Mouse (Mus musculus): ENCODE results near the gene Srsf2. TPM values are rescaled to one million over a fixed set of nuclear protein-coding genes. Genes with fewer than 3 reads are reported as not detected.

The Srsf2 gene
- total RNA-seq, 1 experiment = 361 TPM

DNA sequence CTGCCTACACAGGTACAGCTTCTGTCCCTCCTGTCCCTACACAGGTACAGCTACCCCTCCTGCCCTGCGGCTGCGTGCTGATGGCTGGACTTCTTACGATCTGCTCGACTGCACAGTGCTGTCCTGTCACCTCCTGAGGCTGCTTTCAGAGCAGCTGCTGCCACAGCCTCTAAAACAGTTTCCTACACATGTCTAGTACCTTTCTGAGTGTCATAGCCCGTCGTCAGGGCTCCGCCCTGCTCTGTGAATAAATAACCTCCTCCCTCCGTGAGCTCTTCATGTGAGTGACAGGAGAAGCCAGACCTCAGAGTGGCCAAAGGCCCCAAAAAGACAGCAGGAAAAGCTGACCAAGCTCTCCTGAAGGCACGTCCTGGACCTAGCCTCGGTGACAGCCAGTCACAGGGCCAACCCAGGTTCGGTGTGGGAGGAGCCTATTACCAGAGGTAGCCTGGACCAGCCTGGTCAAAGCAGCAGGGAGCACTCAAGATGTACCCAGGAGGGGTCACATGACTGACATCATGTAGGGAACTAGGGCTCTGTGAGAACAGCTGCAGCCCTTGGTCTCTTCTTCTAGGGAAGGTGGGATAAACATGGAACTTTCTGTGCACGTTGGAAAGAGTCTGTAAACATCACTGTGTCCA is 13.2 kb upstream of the Srsf2 start:
- H3K9ac ChIP-seq (ENCODE audit: insufficient read depth, low read depth, low read length, poor library complexity, severe bottlenecking) = no peak overlapping the region
- no peak overlapping the region for H3K4me3 ChIP-seq (ENCODE audit: insufficient read depth in 1 of 2, low read depth in 1 of 2, low read length in 2 of 2, poor library complexity in 1 of 2, severe bottlenecking in 1 of 2)
- H3K27ac ChIP-seq (ENCODE audit: insufficient read depth, low read depth, low read length, poor library complexity, severe bottlenecking) = no peak overlapping the region
- no peaks in the 10 kb centered on the region for H3K9me3 ChIP-seq (ENCODE audit: control insufficient read depth, insufficient read depth, low read depth, low read length)
- TF ChIP-seq ZNF384 (IDR thresholded peaks at IDR 0.05; ENCODE audit: low read depth, low read length) (no peak), MAFK (IDR thresholded peaks at IDR 0.05; ENCODE audit: insufficient read depth, low read depth, low read length) (no peak), CHD2 (IDR thresholded peaks at IDR 0.05; ENCODE audit: low read depth, low read length) (no peak), HCFC1 (IDR thresholded peaks at IDR 0.05; ENCODE audit: borderline replicate concordance, insufficient read depth, low read length) (no peak), ZC3H11A (IDR thresholded peaks at IDR 0.05; ENCODE audit: borderline replicate concordance, low read depth, low read length) (no peak)
- no peak for DNase-seq (ENCODE audit: low read depth, low spot score)
- in situ Hi-C loops (cut with MboI; ENCODE audit: low sequenced_read_pairs in 2 of 2, unreplicated experiment in 2 of 2) = no loop called here
- H3K36me3 ChIP-seq (ENCODE audit: control insufficient read depth, insufficient read depth, low read length, poor library complexity, severe bottlenecking) = peaks cover 11% of the 10 kb centered on the region; the same call in 1 of the 2 replicates
- H3K4me1 ChIP-seq (ENCODE audit: control insufficient read depth in 2 of 2, insufficient read depth in 2 of 2, low read length in 2 of 2, poor library complexity in 1 of 2) = peaks cover 0 to 13% of the 10 kb centered on the region in 2 experiments; a peak in 3 of 4 replicates

DNA sequence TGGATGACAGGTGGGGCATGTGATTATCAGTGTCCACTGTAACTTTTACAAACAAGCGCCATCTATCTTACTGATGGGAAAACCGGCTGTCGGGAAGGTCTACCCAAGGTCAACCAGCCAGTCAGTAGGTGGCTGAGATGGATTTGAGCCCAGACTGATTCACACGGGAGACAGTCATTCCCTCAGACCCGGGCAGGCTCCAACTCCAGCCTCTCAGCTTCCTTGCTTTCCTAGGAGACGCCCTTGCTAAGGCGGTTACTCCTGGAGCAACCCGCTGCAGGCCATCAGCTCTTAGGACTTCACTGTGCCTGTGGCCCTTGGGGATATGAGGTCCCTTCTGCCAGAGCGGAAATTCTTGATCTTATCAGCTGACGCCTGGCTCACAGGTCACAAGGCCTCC is 11.6 kb upstream of the Srsf2 start:
- H3K36me3 ChIP-seq (ENCODE audit: control insufficient read depth, insufficient read depth, low read length, poor library complexity, severe bottlenecking) = peaks cover 15% of the 10 kb centered on the region; the same call in 1 of the 2 replicates
- peaks cover 0 to 13% of the 10 kb centered on the region in 2 experiments; a peak in 3 of 4 replicates for H3K4me1 ChIP-seq (ENCODE audit: control insufficient read depth in 2 of 2, insufficient read depth in 2 of 2, low read length in 2 of 2, poor library complexity in 1 of 2)
- DNase-seq (ENCODE audit: low read depth, low spot score) = no peak
- H3K4me3 ChIP-seq (ENCODE audit: insufficient read depth in 1 of 2, low read depth in 1 of 2, low read length in 2 of 2, poor library complexity in 1 of 2, severe bottlenecking in 1 of 2) = no peak overlapping the region
- in situ Hi-C loops (cut with MboI; ENCODE audit: low sequenced_read_pairs in 2 of 2, unreplicated experiment in 2 of 2) = no loop called here
- no peaks in the 10 kb centered on the region for H3K9me3 ChIP-seq (ENCODE audit: control insufficient read depth, insufficient read depth, low read depth, low read length)
- H3K27ac ChIP-seq (ENCODE audit: insufficient read depth, low read depth, low read length, poor library complexity, severe bottlenecking) = no peak overlapping the region
- no peak overlapping the region for H3K9ac ChIP-seq (ENCODE audit: insufficient read depth, low read depth, low read length, poor library complexity, severe bottlenecking)
- TF ChIP-seq ZNF384 (IDR thresholded peaks at IDR 0.05; ENCODE audit: low read depth, low read length) (no peak), HCFC1 (IDR thresholded peaks at IDR 0.05; ENCODE audit: borderline replicate concordance, insufficient read depth, low read length) (no peak), ZC3H11A (IDR thresholded peaks at IDR 0.05; ENCODE audit: borderline replicate concordance, low read depth, low read length) (no peak), MAFK (IDR thresholded peaks at IDR 0.05; ENCODE audit: insufficient read depth, low read depth, low read length) (no peak), CHD2 (IDR thresholded peaks at IDR 0.05; ENCODE audit: low read depth, low read length) (no peak)

DNA sequence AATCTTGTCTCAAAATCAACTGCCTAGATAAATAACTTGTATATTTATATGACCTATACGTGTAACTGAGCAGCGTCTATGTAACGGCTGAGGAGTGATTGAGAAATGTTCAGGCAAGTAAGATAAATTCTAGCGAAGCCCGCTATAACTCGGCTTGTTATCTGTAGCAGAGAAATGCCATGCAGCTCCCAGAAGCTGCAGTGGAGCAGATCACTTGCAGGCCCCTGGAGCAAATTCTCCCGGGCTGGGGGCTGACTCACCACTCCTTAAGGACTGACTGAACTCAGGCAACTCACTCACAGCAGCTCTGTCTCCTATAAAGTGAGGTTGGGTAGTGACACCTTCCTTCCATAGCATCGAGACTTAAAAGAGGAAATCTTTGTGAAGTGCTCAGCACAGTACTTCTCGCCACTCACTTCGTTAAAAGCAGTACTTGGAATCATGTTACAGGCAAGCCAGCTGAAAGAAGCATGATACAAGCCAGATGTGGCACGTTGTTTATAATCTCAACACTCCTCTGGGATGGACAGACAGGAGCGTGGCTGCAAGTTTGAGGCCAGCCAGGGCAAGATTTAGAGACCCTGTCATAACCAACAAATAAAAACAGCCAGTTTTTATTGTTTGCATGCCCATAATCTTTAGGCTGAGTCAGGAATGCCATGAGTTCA is 4.4 kb upstream of the Srsf2 start:
- Histone ChIP-seq H3K27ac (ENCODE audit: insufficient read depth, low read depth, low read length, poor library complexity, severe bottlenecking) (no peak overlapping the region), H3K4me3 (ENCODE audit: insufficient read depth in 1 of 2, low read depth in 1 of 2, low read length in 2 of 2, poor library complexity in 1 of 2, severe bottlenecking in 1 of 2) (no peak overlapping the region), H3K9me3 (ENCODE audit: control insufficient read depth, insufficient read depth, low read depth, low read length) (no peaks in the 10 kb centered on the region), H3K9ac (ENCODE audit: insufficient read depth, low read depth, low read length, poor library complexity, severe bottlenecking) (no peak overlapping the region), H3K4me1 (ENCODE audit: control insufficient read depth in 2 of 2, insufficient read depth in 2 of 2, low read length in 2 of 2, poor library complexity in 1 of 2) (no peaks in the 10 kb centered on the region), H3K36me3 (ENCODE audit: control insufficient read depth, insufficient read depth, low read length, poor library complexity, severe bottlenecking) (peaks cover 9% of the 10 kb centered on the region; the same call in 1 of the 2 replicates)
- in situ Hi-C loops (cut with MboI; ENCODE audit: low sequenced_read_pairs in 2 of 2, unreplicated experiment in 2 of 2) = no loop called here
- DNase-seq (ENCODE audit: low read depth, low spot score) = no peak
- TF ChIP-seq MAFK (IDR thresholded peaks at IDR 0.05; ENCODE audit: insufficient read depth, low read depth, low read length) = no peak
- no peak for TF ChIP-seq CHD2 (IDR thresholded peaks at IDR 0.05; ENCODE audit: low read depth, low read length)
- TF ChIP-seq ZNF384 (IDR thresholded peaks at IDR 0.05; ENCODE audit: low read depth, low read length) = no peak

DNA sequence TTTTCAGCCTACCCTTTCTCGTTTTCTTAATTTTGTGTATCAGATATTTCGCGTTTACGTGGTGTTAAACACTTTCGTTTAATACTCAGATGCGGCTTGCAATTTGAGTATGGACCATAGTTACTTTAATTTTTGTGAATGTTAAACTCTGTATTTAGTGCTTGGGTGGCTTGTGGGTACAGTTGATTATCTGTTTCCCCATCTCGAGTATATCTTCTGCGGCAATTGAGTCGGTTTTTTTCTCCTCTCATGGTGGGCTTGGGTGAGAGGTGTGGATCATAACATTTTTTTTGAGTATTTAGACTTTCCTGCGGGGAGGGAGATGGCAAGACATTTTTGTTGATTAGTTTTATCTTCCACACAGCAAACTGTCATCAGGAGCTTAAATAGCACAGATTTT is 1.4 kb upstream of the Srsf2 start:
- Histone ChIP-seq H3K27ac (ENCODE audit: insufficient read depth, low read depth, low read length, poor library complexity, severe bottlenecking) (no peak overlapping the region), H3K4me1 (ENCODE audit: control insufficient read depth in 2 of 2, insufficient read depth in 2 of 2, low read length in 2 of 2, poor library complexity in 1 of 2) (no peaks in the 10 kb centered on the region), H3K9me3 (ENCODE audit: control insufficient read depth, insufficient read depth, low read depth, low read length) (no peaks in the 10 kb centered on the region), H3K36me3 (ENCODE audit: control insufficient read depth, insufficient read depth, low read length, poor library complexity, severe bottlenecking) (peaks cover 21% of the 10 kb centered on the region), H3K4me3 (ENCODE audit: insufficient read depth in 1 of 2, low read depth in 1 of 2, low read length in 2 of 2, poor library complexity in 1 of 2, severe bottlenecking in 1 of 2) (peak overlapping the region; percentile 81 to 94), H3K9ac (ENCODE audit: insufficient read depth, low read depth, low read length, poor library complexity, severe bottlenecking) (peak overlapping the region; percentile 94)
- in situ Hi-C loops (cut with MboI; ENCODE audit: low sequenced_read_pairs in 2 of 2, unreplicated experiment in 2 of 2) = no loop called here
- no peak for DNase-seq (ENCODE audit: low read depth, low spot score)
- TF ChIP-seq ZC3H11A (IDR thresholded peaks at IDR 0.05; ENCODE audit: borderline replicate concordance, low read depth, low read length) = no peak
- no peak for TF ChIP-seq HCFC1 (IDR thresholded peaks at IDR 0.05; ENCODE audit: borderline replicate concordance, insufficient read depth, low read length)
- TF ChIP-seq MAFK (IDR thresholded peaks at IDR 0.05; ENCODE audit: insufficient read depth, low read depth, low read length) = no peak
- no peak for TF ChIP-seq ZNF384 (IDR thresholded peaks at IDR 0.05; ENCODE audit: low read depth, low read length)
- TF ChIP-seq CHD2 (IDR thresholded peaks at IDR 0.05; ENCODE audit: low read depth, low read length) = no peak

Data from ES-E14 (cell line).